Mouse (Mus musculus) embryonic stem cell, embryonic (primary cell): Measurements from ENCODE around the gene Rufy3.

Source experiments
- CTCF ChIA-PET, 4 experiments: fragments of 300-600 bp in 2 of 4; fragments of 350-600 bp in 2 of 4; sonication (Branson Sonifier 250); formaldehyde crosslinking; loops; one replicate each; lab custom pipeline; 2022; ENCODE audit warnings: inconsistent platforms in 2 of 4; lab: Charles Lee
- POLR2A ChIA-PET, 4 experiments: fragments of 300-600 bp in 2 of 4; fragments of 350-600 bp in 2 of 4; sonication (Branson Sonifier 250); formaldehyde crosslinking; loops; one replicate each; lab custom pipeline; 2022; ENCODE audit warnings: antibody characterized with exemption in 4 of 4, inconsistent platforms in 1 of 4; lab: Charles Lee

The Rufy3 gene

DNA sequence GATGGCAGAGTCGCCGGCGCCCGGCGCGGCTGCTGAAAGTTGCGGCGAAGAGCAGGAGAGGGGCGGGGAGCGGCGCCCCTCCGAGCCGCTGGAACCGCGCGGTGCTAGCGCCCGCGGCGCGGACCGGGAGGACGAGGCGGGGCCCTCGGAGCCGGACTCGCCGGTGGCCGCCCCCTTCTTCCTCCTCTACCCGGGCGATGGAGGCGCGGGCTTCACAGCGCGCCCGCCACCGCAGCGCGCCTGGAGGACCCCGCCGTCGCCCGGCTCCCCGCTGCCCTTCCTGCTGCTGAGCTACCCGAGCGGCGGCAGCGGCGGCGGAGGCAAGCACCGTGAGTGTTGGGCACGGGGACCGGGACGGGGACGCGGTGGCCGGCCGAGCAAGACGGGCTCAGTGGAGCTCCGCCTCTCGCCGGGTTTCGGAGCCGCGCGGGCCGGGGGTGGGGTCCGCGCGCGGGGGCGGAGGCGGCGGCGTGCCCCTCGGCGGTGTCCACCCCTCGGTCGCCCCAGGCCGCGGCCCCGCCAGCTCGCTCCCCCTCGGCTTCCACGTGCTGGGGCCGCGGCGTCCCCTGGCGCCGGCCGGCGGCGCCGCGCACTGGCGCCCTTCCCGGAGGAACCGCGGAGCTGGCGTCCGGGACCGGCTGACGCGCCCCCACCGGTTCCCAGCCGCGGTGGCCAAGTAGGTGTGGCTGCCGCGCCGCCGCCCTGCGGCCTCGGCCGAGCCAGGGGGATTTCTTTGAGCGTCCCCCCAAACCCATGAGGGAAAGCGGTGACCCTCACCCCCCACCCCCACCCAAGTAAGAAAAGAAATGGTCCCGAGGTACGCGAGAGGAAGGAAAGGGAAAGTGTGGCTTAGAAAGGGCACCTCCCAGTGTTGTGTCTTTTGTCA lies 551 bp downstream of the Rufy3 start:
- POLR2A ChIA-PET: interaction anchor here (0.6 to 7.4 kb wide), 15 partner anchors 9 to 199 kb away, joined by 3 to 88 read pairs (median 7); partner anchors contain the start of genes Utp3 (in 3 of the 4), Dck (in 1 of the 4) and Mob1b (in 1 of the 4)
- CTCF ChIA-PET: interaction anchor here (0.6 to 1.9 kb wide), 5 partner anchors 11 to 322 kb away, joined by 3 to 9 read pairs (median 4); partner anchors contain the start of gene Utp3 (in 2 of the 4)

DNA sequence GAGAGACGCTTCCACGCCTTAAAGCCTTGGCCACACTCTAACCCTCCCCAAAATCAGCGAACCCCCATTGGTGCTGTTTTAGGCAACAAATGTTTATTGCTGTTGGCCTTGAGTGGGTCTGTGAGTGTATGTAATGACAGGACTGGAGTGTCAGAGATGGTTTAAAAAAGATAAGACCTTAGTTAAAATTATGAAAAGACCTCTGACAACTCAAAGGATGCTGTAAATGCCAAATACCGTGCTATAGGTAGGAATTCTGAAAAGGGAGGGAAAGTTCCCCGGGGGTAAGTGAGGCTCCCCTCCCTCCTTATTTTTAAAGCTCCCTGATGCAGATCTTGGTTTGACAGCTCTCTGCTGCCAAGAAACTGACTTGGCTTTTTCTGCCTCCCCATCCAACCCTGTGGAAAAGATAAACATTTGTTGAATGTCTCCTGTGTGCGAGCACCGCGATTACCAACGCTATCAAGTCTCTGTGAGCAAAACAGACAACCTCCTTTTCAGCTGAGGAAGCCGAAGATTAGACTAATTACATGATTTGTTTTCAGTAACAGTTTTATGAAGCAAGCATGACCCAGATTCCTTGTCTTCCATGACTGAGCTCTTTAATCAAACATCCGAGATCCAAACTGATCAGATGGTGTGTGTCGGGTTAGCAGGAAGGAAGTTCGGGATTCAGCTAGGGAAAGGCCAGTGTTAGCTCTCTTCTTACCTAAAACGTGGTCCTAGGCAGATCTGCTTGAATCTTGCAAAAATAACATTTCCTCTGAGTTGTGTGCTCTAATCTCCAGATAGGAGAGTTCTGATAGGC lies 1.4 kb downstream of the Rufy3 start:
- CTCF ChIA-PET: interaction anchor here in 3 of 4 experiments (0.9 to 1.9 kb wide), 3 partner anchors 10 to 12 kb away, joined by 3 to 9 read pairs (median 3); partner anchors contain the start of gene Utp3 (in 2 of the 3)

DNA sequence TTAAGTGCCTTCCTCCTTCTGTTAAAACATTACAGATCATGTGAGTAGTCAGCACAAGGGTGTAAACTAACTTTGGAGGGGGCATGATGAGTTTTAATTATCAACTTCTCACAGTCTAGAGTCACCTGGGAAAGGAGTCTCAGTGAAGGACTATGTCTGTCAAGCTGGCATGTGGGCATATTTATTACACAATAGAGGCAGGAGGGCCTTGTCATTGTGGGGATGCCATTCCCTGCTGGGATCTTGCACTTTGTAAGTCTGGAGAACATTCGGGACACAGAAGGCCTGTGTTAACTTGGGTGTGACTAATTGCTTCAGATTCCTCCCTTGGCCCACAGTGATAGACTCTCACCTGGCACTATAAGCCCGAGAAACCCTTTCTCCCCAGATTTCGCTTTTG lies 4.7 kb downstream of the Rufy3 start:
- ChIA-PET CTCF (interaction anchor here in 1 of 4 experiments (1.1 kb wide), 1 partner anchor 15 kb away, joined by 3 read pairs; the partner anchor contains the start of gene Utp3), POLR2A (interaction anchor here in 2 of 4 experiments (0.6 to 7.4 kb wide), 7 partner anchors 13 to 1796 kb away, joined by 3 to 88 read pairs (median 3); partner anchors contain the start of genes Mob1b (in 1 of the 2) and Utp3 (in 1 of the 2))

More for the DNA sequence above, 1.4 kb downstream of the Rufy3 start:
- POLR2A ChIA-PET: interaction anchor here (0.6 to 7.4 kb wide), 18 partner anchors 9 to 199 kb away, joined by 3 to 88 read pairs (median 4); partner anchors contain the start of genes Utp3 (in 3 of the 4), Dck (in 1 of the 4) and Mob1b (in 1 of the 4)

DNA sequence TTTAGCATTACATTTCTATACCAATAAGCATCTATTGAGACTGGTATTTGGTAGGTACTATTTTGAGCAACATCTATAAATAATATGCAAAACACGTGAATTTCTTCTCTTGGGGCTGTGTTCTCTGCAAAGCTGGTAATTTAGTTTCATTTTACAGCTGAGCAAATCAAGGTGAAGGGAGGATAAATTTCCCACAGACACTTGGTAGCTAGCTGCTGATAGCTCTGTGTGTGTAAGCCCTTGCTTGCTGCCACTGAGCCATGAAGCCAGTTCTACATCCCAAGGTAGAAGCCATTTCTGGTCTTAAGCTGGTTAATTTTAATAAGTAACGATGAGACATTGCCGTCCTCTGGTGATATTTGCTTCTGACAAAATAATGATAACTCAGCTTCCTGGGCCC lies 10.0 kb downstream of the Rufy3 start:
- CTCF ChIA-PET: no interaction called here
- POLR2A ChIA-PET: interaction anchor here in 3 of 4 experiments (0.9 to 2.4 kb wide), 11 partner anchors 8 to 145 kb away, joined by 3 to 13 read pairs (median 4); partner anchors contain the start of gene Utp3 (in 1 of the 3)

DNA sequence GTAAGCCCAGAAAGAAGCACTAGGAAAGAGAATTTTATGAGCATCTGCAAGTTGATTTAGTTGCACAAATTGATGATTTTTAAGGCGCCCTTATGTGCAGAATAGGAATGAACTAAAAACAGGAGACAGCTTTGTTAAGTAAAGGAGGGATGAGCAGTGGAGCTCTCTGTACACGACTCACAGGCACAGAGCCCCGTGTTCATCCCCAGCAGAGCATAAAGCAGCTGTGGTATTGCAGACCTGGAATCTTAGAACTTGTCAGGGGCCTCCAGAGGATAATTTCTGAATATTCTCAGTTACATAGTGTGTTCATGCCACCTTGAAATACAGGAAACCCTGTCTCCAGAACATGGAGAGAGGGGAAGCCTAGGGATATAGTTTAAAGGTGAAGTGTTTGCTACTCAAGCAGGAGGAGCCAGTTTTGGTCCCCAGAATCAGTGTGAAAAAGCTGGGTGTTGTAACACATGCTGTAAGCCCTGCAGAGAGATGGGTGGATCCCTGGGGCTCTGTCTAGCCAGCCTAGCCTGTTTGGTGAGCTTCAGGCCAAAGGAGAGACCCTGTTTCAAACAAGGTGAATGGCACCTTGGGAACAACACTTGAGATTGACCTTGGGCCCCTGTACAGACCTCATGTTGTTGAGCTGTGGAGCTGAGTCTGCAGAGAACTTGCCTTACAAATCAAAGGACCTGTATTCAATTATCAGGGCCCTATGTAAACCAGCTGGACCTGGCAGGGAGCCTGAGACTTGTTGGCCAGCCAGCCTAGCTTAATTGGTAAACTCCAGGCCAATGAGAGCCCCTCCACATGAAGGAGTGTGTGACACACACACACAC lies 10.9 kb downstream of the Rufy3 start:
- CTCF ChIA-PET: interaction anchor here in 1 of 4 experiments (0.6 kb wide), 1 partner anchor 10 kb away, joined by 3 read pairs; no protein-coding TSS in a partner anchor

DNA sequence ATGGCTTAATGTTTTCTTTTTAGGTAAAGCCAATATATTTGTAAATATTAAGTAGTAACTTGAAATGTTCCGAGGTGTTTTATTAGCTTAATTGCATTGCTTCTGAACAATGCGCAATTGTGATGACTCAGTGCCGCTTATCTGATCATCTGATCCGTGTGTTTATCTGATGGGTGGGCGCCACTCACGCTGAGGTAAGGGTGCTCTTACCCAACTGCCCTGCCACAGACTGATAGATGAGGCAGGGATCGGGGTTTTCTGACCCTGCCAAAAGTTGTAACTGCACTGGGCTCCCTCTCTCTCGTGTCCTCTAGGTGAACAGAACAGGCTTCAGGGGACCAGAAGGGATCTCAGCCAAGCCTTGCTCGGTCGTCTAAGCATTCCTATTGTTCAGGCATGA lies 15.8 kb downstream of the Rufy3 start:
- CTCF ChIA-PET: no interaction called here
- POLR2A ChIA-PET: interaction anchor here in 2 of 4 experiments (1.4 to 2.1 kb wide), 3 partner anchors 10 to 15 kb away, joined by 3 to 7 read pairs (median 5); no protein-coding TSS in a partner anchor

More for the DNA sequence above, 10.9 kb downstream of the Rufy3 start:
- POLR2A ChIA-PET: interaction anchor here in 3 of 4 experiments (0.8 to 2.4 kb wide), 12 partner anchors 9 to 144 kb away, joined by 3 to 13 read pairs (median 4); partner anchors contain the start of gene Utp3 (in 1 of the 3)

DNA sequence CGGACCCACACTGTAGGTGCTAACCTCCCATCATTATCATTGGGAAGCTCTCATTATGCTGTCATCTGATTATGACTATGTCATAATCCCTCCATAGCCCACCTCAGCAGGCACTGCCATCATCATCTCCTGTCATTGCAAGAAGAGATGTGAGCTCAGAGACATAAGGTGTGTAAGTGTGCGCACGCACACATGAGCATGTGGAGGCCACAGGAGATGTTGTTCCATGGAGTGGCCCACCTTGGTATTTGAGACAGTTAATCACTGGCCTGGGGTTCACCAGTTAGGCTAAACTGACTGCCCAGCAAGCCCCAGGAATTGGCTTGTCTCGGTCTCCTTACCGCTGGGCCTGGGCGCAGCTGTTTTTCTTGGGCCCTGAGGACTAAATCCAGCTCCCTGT lies 16.5 kb downstream of the Rufy3 start:
- POLR2A ChIA-PET: interaction anchor here in 2 of 4 experiments (1.4 to 2.1 kb wide), 3 partner anchors 9 to 16 kb away, joined by 3 to 7 read pairs (median 5); no protein-coding TSS in a partner anchor

DNA sequence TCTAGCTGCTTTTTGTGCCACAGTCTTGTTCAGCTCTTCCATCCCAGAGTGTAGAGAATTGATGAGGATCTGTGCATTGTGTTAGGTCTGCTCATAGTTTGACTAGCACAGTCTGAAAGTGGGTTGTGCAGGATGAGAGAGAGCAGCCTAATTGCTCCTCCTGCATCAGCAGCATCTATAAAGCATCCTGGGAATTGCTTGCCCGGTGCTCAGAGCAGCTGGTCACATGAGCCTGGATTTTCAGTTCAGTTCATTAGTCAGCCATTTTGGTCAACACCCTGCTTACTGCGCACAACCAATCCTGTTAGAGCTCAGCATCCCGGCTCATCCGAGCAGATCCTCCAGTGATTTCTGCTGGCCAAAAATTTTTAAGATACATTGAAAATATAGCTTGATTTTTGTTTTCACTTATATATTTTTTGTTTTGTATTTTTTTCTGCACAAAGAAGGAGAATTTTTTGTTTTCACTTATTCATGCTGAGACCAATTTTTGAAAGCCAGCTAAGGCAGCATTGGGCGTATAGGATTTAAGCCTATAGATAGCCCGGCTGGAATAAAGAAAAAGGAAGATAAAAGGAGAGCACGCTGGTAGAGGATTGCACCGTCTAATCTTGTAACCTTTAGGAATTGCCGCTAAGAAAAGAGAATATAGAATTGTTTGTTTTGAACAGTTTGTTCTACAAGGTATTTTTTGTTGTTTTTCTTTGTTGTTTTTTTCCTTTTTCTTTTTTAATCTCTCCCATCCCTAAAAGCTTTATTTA lies 18.6 kb downstream of the Rufy3 start:
- POLR2A ChIA-PET: interaction anchor here in 2 of 4 experiments (0.6 to 2.0 kb wide), 12 partner anchors 8 to 137 kb away, joined by 3 to 9 read pairs (median 4); partner anchors contain the start of genes Grsf1 (in 1 of the 2), Mob1b (in 1 of the 2) and Utp3 (in 1 of the 2)
- CTCF ChIA-PET: interaction anchor here in 1 of 4 experiments (0.6 kb wide), 1 partner anchor 388 kb away, joined by 7 read pairs; no protein-coding TSS in a partner anchor

More for the DNA sequence above, 16.5 kb downstream of the Rufy3 start:
- CTCF ChIA-PET: no interaction called here

DNA sequence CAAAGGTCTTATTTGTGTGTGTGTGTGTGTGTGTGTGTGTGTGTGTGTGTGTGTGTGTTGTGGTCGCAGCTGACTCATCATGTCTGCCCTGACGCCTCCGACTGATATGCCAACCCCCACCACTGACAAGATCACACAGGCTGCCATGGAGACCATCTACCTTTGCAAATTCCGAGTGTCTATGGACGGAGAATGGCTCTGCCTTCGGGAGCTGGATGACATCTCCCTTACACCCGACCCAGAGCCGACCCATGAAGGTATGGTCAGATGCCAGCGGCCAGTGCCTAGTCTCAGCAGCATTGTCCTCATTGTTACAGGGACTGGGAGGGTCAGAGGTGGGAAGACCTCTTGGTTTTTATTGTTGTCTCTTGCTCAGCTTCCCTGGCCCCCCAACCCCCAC lies 19.2 kb downstream of the Rufy3 start:
- CTCF ChIA-PET: interaction anchor here in 1 of 4 experiments (0.5 kb wide), 1 partner anchor 301 kb away, joined by 3 read pairs; no protein-coding TSS in a partner anchor
- POLR2A ChIA-PET: interaction anchor here in 3 of 4 experiments (0.7 to 2.0 kb wide), 11 partner anchors 8 to 137 kb away, joined by 3 to 9 read pairs (median 4); partner anchors contain the start of genes Grsf1 (in 1 of the 3), Mob1b (in 1 of the 3) and Utp3 (in 1 of the 3)

DNA sequence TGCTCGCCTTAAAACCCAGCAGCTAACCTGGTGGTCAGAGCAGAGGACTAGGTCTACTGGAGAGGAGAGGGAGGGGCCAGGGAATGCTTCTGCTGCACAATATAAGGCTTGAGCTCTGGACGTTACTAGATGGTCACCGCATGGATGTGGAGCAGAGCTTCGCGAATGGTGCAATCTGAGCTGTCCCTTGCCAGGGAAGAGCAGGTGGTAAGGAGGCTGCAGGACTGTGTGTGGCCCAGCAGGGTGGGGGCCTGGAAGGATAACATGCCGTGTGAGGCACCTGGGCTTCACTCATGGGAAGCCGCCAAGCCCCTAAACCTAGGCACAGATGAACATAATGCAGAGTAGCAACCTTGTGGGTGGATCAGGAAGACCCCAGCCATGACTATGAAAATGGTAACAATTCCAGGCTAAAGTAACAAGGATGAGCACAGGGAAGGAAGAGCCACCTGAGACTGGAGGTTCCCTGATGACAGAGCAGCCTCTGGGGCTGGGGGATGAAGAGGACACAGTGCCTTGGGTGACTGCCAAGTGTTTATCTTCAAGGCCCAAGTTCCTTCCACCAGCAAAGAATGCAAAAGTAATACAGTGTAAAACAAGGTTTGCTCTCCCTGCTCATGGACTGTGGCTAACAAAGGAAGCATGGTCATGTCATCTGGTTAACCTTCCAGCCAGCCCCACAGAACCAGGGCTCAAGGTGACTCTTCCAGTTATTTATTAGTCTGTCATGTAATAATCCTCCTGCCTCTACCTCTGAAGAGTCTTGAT lies 21.8 kb downstream of the Rufy3 start:
- ChIA-PET POLR2A (interaction anchor here in 3 of 4 experiments (0.6 to 1.7 kb wide), 8 partner anchors 11 to 90 kb away, joined by 3 to 7 read pairs (median 3); partner anchors contain the start of gene Utp3 (in 1 of the 3)), CTCF (no interaction called here)

DNA sequence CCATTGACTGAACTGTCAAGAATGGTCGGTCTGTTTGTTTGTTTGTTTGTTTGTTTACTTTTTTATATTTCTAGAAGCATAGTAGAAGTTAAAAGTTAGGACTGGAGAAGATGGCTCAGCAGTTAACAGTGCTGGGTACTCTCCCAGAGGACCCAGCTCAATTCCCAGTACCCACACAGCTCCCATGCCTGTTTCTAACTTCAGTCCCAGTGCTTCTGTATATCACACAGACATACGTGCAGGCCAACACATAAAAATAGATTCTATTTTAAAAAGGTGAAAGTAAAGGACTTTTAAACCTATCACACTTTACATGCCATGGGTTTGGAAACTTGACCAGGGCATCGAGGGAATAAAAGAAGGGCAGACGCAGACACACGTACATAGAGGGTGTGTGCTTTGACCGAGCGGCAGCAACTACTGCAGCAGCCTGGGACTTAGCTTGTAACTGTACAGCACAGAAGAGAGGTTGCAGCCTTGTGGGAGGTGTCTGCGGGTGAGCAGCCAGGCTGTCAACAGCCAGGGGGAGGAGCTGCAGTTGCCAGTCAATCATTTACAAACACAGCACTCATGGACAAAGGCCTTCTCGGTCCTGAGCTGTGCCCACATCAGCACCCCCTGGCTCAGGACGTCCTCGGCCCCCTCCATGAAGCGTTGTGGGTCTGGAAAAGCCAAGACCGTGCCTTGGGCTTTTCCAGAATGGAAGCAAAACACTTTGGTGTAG lies 22.5 kb downstream of the Rufy3 start:
- ChIA-PET POLR2A (interaction anchor here in 3 of 4 experiments (0.7 to 1.7 kb wide), 8 partner anchors 12 to 89 kb away, joined by 3 to 7 read pairs (median 4); partner anchors contain the start of gene Utp3 (in 1 of the 3)), CTCF (no interaction called here)

DNA sequence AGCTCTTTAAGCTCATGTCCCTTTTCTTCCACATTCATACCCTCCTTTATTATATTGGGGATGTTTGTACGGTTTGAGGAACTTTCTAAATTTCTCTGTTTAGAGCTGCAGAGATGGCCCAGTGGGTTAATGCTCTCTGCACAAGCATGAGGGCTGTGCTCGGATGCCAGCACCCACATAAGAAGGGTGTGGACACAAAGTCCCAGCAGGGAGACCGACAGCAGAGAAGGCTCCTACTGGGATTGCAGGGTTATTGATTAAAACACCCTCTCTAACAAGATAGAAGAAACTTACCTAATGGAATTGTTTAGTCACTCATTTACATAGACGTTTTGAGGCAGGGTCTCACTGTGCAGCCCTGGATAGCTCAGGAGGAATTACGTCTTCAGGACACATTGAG lies 23.6 kb downstream of the Rufy3 start:
- POLR2A ChIA-PET: interaction anchor here in 3 of 4 experiments (0.7 to 1.7 kb wide), 4 partner anchors 14 to 132 kb away, joined by 3 to 4 read pairs (median 4); partner anchors contain the start of gene Mob1b (in 1 of the 3)
- CTCF ChIA-PET: interaction anchor here in 1 of 4 experiments (0.6 kb wide), 1 partner anchor 11 kb away, joined by 3 read pairs; no protein-coding TSS in a partner anchor

DNA sequence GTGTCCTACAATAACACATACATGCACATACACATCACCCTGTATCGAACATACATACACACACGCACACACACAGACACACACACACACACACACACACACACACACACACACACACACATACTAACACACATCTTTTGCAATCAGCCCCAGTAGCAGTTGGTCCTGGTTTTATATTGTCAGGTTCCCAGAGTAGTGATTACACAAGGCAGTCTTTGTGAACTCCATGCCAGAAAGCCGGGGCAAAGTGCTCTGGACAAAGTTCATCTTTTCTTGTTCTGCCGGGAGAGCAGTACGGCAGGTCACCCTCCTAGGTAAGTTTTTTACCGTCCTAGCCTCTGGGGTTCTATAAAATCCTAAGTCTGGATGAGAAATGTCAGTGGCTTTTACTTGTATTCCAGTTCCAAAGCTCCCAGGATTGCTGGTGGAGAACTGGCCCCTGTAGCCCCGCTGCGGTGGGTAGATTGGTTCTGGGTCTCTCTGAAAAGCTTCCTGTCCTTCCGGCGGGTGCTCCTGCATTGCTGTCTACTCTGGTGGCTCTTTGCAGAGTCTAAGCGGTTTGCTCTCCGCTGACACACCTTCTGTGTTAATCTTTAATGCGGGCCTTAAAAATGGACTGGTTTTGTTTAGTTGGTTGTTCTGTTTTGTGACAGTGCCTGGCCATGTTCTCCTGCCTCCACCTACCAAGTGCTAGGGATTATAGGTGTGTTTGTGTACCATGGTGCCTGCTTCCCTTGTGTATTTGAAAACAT lies 28.8 kb downstream of the Rufy3 start:
- ChIA-PET POLR2A (no interaction called here), CTCF (no interaction called here)

DNA sequence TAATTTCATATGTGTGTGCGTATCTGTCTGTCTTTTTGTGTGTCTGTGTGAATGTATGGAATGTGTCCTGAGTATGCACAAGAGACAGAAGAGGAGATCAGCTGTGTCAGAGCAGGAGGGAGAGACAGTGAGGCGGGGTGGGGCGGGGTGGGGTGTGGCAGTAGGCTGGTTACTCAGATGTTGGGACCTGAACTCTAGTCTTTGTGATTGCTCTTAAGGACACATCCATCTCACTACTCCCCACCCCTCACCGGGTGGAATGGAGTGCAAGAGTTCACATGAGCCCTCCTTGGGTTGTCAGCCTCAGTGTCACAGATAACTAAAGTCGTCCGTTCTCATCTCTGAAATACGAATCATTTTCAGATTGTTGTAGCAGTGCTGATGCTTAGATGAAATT lies 29.3 kb downstream of the Rufy3 start:
- ChIA-PET POLR2A (no interaction called here), CTCF (no interaction called here)
